Mouse (Mus musculus) neutrophil, adult 59 days (primary cell): ENCODE results near the gene Ralgps2. TPM values are rescaled to one million over a fixed set of nuclear protein-coding genes. Genes with fewer than 3 reads are reported as not detected.

Experiments used
- total RNA-seq, 2 experiments: library from RNA; stranded (reverse); gene quantifications; 1 replicate in 1 of 2; 2 replicates in 1 of 2; pipeline ENCODE4 v1.2.4; 2023

The Ralgps2 gene
- 1 to 10 TPM; 5.2 to 8.4 TPM for total RNA-seq

DNA sequence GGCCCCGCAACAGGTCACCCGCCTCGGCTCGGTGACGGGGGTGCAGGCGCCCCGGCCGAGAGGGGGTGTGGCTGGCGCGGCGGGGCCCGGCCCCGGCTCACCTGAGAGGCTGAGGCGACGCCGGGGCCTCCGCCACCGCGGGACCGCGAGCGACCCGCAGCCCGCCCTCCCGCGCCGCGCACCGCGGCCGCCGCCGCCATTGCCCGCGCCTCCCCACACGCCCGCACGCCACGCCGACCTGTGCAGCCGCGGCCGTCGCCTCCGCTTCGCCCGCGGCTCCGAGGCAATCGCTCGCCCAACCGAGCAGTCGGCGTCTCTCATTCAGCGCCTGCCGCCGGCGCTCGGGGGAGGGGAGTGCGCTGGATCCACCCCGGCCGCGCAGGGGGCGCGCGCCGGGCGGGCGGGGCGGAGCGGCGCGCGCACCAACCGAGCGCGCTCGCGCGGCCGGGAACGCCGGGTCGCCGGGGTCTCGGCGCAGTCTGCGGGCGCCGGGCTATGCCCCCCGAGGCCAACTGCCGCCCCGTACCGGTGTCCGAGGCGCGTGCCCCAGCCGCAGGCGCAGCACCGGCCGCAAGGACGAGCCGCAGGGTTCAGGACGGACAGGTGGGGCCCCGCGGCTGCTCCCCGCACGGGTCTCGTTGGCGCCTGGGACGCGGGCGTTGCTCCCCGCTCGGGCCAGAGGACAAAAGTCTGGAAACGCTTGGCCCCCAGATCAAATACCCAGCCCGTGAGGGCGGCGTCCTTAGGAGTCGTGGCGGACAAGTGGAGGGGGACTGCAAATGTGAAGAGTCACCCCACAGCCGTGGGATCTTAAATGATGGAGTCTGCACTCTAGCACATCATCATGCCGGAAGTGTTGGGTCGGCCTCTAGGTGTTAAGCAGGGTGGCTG, at the start of gene Ralgps2:
Gene Ralgps2 (minus strand): TSS at position 376 of the 891 bp plus-strand sequence.

GRCm38 (mm10) chr1:156838177-156838576, 101.2 kb downstream of the Ralgps2 start, which contains the start of gene Angptl1:
Angptl1 (plus strand) TSS chr1:156838562.

Other genes starting within 250 kb of the Ralgps2 start
- gene Fam20b, start 220.5 kb downstream of the Ralgps2 start, total RNA-seq: 10 to 100 TPM; 20.3 to 20.9 TPM
- gene Angptl1, start 101.1 kb downstream of the Ralgps2 start, total RNA-seq: not detected
- not detected for gene Tex35, start 169.1 kb upstream of the Ralgps2 start, total RNA-seq